Mouse (Mus musculus): ENCODE data around the gene Usp46.

GRCm38 (mm10) chr5:73977426-73977825 is 90.8 kb downstream of the Usp46 start:
- TF ChIP-seq CTCF (IDR thresholded peaks at IDR 0.05; ENCODE audit: extremely low read depth, insufficient read depth, insufficient read length, insufficient replicate concordance) (no peak), POLR2A (IDR thresholded peaks at IDR 0.05; ENCODE audit: low read depth, low read length) (no peak)
